Mouse (Mus musculus): ENCODE data around the gene Shc2.

DNA sequence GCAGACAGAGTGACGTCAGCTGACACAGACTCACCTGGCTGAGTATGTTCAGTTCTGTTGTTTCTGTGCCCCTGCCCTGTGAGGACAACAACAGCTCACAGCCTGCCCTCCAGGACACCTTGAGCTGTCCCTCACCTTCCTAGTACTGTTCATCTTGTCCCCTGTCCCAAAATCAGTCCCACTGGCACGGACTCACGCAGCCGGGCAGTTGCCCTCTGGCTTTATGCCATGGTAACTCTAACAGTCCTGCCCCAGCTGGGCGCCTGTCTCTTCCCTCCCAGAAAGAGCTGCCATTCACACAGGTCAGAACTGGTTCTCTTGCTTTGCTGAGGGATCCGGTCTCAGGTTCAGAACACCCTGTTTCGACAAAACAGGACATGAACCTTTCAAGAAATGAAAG, 15.1 kb upstream of the Shc2 start:
- TF ChIP-seq POLR2A (IDR thresholded peaks at IDR 0.05; ENCODE audit: insufficient read depth, low read depth, low read length) (no peak), CTCF (IDR thresholded peaks at IDR 0.05) (no peak), EP300 (IDR thresholded peaks at IDR 0.05; ENCODE audit: insufficient read depth, low read depth, low read length) (no peak)

Data from heart, adult 2 months (tissue).